Mouse (Mus musculus): ENCODE measurements around the gene Mpped1. TPM values are rescaled to one million over a fixed set of nuclear protein-coding genes. Genes with fewer than 3 reads are reported as not detected.

Gene Mpped1
- polyA plus RNA-seq, 1 experiment from 2014 or later: 400 TPM

DNA sequence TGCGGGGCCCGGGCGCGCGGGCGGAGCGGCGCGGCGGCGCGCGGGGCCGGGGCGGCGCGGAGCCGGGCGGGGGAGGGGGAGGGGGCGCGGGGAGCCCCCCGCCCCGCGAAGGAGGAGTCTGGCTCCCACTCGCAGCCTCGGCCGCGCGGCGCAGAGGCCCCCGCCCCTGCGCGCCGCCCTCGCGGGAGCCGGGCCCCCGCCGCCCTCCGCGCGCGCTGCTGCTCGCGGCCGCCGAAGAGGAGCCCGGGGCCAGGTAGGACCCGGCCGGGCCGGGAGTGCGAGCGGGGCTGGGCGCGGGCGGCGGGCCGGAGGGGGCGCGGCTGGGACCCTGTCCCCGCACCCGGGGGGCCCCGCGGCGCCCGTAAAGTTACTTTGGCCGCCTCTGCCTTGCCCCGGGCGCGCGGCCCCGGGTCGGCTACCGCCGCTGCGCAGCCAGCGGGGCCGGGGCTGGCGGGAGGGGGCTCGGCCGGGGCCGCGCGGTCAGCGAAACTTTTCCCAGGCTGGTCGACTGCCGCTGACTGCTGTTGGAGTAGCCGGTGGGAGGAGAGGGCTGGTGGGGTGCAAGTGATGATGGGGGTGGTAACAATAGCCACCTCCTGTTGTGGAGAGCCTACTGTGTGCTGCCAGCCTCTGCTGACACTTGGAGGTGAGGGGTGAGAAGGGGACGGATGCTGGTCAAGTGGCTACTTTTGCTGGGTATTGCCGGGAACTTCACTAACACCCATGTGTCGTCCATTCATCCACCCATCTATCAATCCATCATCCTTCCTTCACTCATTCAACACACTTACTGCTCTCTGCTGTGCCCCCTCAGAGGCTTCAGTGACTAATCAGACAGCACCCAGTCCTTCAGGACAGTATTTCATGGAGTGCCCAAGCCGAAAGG lies 831 bp downstream of the Mpped1 start:
- peak; percentile 39 for ATAC-seq
- H3K4me3 ChIP-seq (replicated peaks; ENCODE audit: low read length): peak overlapping the region; percentile 72
- peak overlapping the region; percentile 85 for H3K9ac ChIP-seq (replicated peaks; ENCODE audit: low read depth, low read length)
- no peaks in the 10 kb centered on the region for H3K9me3 ChIP-seq (ENCODE audit: control insufficient read depth, low read length)
- 2% methylated on average over 47 of the region's 92 CpGs for WGBS
- H3K4me1 ChIP-seq (replicated peaks; ENCODE audit: control insufficient read depth, insufficient read depth, low read length): peaks cover 51% of the 10 kb centered on the region
- H3K27ac ChIP-seq (ENCODE audit: low read length): peak overlapping the region; percentile 78
- H3K4me2 ChIP-seq (ENCODE audit: low read length): peak overlapping the region; percentile 83
- no peaks in the 10 kb centered on the region for H3K27me3 ChIP-seq (replicated peaks; ENCODE audit: control insufficient read depth, insufficient read depth, low read length)
- H3K36me3 ChIP-seq (ENCODE audit: control insufficient read depth, insufficient read depth): no peaks in the 10 kb centered on the region

GRCm38 (mm10) chr15:83781304-83781703 lies 2.0 kb downstream of the Mpped1 start:
- H3K4me1 ChIP-seq (replicated peaks; ENCODE audit: control insufficient read depth, insufficient read depth, low read length): peaks cover 53% of the 10 kb centered on the region
- peak overlapping the region; percentile 69 for H3K4me2 ChIP-seq (ENCODE audit: low read length)
- H3K36me3 ChIP-seq (ENCODE audit: control insufficient read depth, insufficient read depth): no peaks in the 10 kb centered on the region
- ATAC-seq: peak; percentile 74
- H3K27me3 ChIP-seq (replicated peaks; ENCODE audit: control insufficient read depth, insufficient read depth, low read length): no peaks in the 10 kb centered on the region
- 16% methylated on average over 11 of the region's 11 CpGs for WGBS
- no peaks in the 10 kb centered on the region for H3K9me3 ChIP-seq (ENCODE audit: control insufficient read depth, low read length)
- H3K27ac ChIP-seq (ENCODE audit: low read length): peak overlapping the region; percentile 78
- H3K4me3 ChIP-seq (replicated peaks; ENCODE audit: low read length): peak overlapping the region; percentile 72
- peak overlapping the region; percentile 85 for H3K9ac ChIP-seq (replicated peaks; ENCODE audit: low read depth, low read length)

DNA sequence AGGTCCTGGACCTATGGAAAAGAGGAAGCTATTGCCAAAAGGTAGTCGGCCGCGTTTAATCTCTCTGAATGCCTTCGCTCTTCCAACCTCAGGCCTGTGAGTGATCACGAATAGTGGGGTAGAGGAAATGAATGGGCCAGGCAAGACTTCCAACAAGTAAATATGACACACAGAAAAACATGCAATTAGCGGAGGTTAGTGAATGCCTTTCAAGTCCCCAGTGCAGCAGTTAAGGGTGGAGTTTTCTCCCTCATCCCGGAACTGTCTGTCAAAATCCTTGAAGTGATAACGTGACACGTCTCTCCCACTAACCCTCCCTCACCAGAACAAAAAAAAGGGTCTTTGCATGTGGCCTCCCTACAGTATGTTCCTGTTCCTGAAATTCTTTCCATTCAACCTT lies 3.0 kb downstream of the Mpped1 start:
- H3K4me3 ChIP-seq (replicated peaks; ENCODE audit: low read length): peak overlapping the region; percentile 72
- H3K27me3 ChIP-seq (replicated peaks; ENCODE audit: control insufficient read depth, insufficient read depth, low read length): no peaks in the 10 kb centered on the region
- no peaks in the 10 kb centered on the region for H3K9me3 ChIP-seq (ENCODE audit: control insufficient read depth, low read length)
- peak overlapping the region; percentile 69 for H3K4me2 ChIP-seq (ENCODE audit: low read length)
- 17% methylated on average over 9 of the region's 9 CpGs for WGBS
- no peaks in the 10 kb centered on the region for H3K36me3 ChIP-seq (ENCODE audit: control insufficient read depth, insufficient read depth)
- ATAC-seq: no peak; the same call in 1 of the 2 replicates
- peak overlapping the region; percentile 78 for H3K27ac ChIP-seq (ENCODE audit: low read length)
- H3K9ac ChIP-seq (replicated peaks; ENCODE audit: low read depth, low read length): peak overlapping the region; percentile 85
- peaks cover 63% of the 10 kb centered on the region for H3K4me1 ChIP-seq (replicated peaks; ENCODE audit: control insufficient read depth, insufficient read depth, low read length)

DNA sequence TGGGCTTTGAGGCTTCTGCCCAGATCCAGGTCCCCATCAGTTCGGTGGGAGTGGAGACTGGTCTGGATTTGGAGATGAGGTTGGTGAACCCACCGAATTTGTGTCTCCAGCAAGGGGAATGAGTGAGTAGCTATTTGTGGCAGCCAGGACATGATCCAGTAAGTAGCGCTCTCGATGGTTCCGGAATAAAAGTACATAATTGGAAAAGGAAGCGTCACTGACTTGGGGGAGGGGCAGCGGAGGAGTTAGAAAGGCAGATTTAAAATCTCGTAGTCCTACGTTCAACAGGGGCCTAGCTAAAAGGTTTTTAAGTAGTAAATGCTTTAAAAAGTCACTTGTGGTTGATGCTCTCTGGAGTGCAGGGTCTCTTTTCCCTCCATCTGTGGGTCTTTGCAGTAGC lies 5.5 kb downstream of the Mpped1 start:
- H3K4me2 ChIP-seq (ENCODE audit: low read length): peak overlapping the region; percentile 69
- no peaks in the 10 kb centered on the region for H3K9me3 ChIP-seq (ENCODE audit: control insufficient read depth, low read length)
- H3K9ac ChIP-seq (replicated peaks; ENCODE audit: low read depth, low read length): no peak overlapping the region
- H3K36me3 ChIP-seq (ENCODE audit: control insufficient read depth, insufficient read depth): no peaks in the 10 kb centered on the region
- peak overlapping the region; percentile 28 for H3K4me3 ChIP-seq (replicated peaks; ENCODE audit: low read length)
- peaks cover 77% of the 10 kb centered on the region for H3K4me1 ChIP-seq (replicated peaks; ENCODE audit: control insufficient read depth, insufficient read depth, low read length)
- ATAC-seq: no peak
- H3K27ac ChIP-seq (ENCODE audit: low read length): peak overlapping the region; percentile 28
- H3K27me3 ChIP-seq (replicated peaks; ENCODE audit: control insufficient read depth, insufficient read depth, low read length): no peaks in the 10 kb centered on the region
- WGBS: 49% methylated on average over 9 of the region's 9 CpGs

GRCm38 (mm10) chr15:83789046-83789445 lies 9.8 kb downstream of the Mpped1 start:
- no peaks in the 10 kb centered on the region for H3K36me3 ChIP-seq (ENCODE audit: control insufficient read depth, insufficient read depth)
- no peak overlapping the region for H3K4me3 ChIP-seq (replicated peaks; ENCODE audit: low read length)
- no peak overlapping the region for H3K9ac ChIP-seq (replicated peaks; ENCODE audit: low read depth, low read length)
- no peaks in the 10 kb centered on the region for H3K9me3 ChIP-seq (ENCODE audit: control insufficient read depth, low read length)
- H3K4me1 ChIP-seq (replicated peaks; ENCODE audit: control insufficient read depth, insufficient read depth, low read length): peaks cover 55% of the 10 kb centered on the region
- no peak for ATAC-seq
- no peaks in the 10 kb centered on the region for H3K27me3 ChIP-seq (replicated peaks; ENCODE audit: control insufficient read depth, insufficient read depth, low read length)
- 56% methylated on average over 9 of the region's 9 CpGs for WGBS
- H3K4me2 ChIP-seq (ENCODE audit: low read length): peak overlapping the region; percentile 29; the same call in 1 of the 2 replicates
- peak overlapping the region; percentile 21; the same call in 1 of the 2 replicates for H3K27ac ChIP-seq (ENCODE audit: low read length)

DNA sequence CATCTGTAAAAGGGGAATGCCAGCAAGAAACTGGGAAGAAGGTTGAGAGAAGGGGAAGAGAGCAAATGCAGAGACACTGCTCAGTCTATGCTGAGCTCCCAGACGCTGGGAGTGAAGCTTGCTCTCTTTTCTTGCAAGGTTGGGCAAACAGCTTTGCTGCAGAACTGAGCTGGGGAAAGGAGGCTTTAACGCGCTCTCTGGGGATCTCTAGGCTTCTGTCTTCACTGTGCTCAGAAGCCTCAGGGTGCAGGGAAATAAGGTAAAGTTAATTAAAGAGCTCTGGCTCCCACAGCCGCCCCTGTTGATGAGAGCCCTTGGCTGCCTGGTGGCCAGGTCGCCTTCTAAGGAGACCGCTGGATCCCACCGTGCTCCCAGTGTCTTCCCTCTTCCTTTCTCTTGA lies 17.7 kb downstream of the Mpped1 start:
- 54% methylated on average over 7 of the region's 7 CpGs for WGBS
- Histone ChIP-seq H3K36me3 (ENCODE audit: control insufficient read depth, insufficient read depth) (peaks cover 2% of the 10 kb centered on the region; the same call in 1 of the 2 replicates), H3K4me1 (replicated peaks; ENCODE audit: control insufficient read depth, insufficient read depth, low read length) (peaks cover 44% of the 10 kb centered on the region), H3K4me3 (replicated peaks; ENCODE audit: low read length) (no peak overlapping the region), H3K4me2 (ENCODE audit: low read length) (no peak overlapping the region), H3K27ac (ENCODE audit: low read length) (no peak overlapping the region), H3K27me3 (replicated peaks; ENCODE audit: control insufficient read depth, insufficient read depth, low read length) (no peaks in the 10 kb centered on the region), H3K9me3 (ENCODE audit: control insufficient read depth, low read length) (no peaks in the 10 kb centered on the region), H3K9ac (replicated peaks; ENCODE audit: low read depth, low read length) (no peak overlapping the region)
- no peak for ATAC-seq

DNA sequence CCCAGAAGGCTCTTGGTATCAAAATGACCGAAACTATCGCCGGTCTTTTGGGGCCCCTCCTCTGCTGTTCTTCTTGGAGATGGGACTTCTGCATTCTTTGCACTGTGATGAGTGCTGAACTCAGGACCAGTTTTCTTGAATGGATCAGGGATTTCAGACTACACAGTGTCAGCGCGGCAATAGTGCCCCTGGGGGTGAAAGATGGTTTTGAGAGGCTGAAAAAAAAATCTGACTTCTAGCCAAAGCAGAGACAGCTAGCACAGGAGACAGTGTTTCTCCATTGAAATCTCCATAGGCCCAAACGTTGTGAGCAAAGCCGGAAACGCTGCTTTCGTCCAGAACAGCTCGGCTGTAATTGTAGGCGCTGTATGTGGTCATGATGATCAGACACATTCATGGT lies 19.7 kb downstream of the Mpped1 start:
- no peaks in the 10 kb centered on the region for H3K9me3 ChIP-seq (ENCODE audit: control insufficient read depth, low read length)
- 82% methylated on average over 11 of the region's 11 CpGs for WGBS
- no peak overlapping the region for H3K4me2 ChIP-seq (ENCODE audit: low read length)
- H3K9ac ChIP-seq (replicated peaks; ENCODE audit: low read depth, low read length): no peak overlapping the region
- no peak for ATAC-seq
- H3K4me1 ChIP-seq (replicated peaks; ENCODE audit: control insufficient read depth, insufficient read depth, low read length): peaks cover 50% of the 10 kb centered on the region
- no peak overlapping the region for H3K27ac ChIP-seq (ENCODE audit: low read length)
- H3K4me3 ChIP-seq (replicated peaks; ENCODE audit: low read length): no peak overlapping the region
- no peaks in the 10 kb centered on the region for H3K27me3 ChIP-seq (replicated peaks; ENCODE audit: control insufficient read depth, insufficient read depth, low read length)
- H3K36me3 ChIP-seq (ENCODE audit: control insufficient read depth, insufficient read depth): peaks cover 2% of the 10 kb centered on the region; the same call in 1 of the 2 replicates

DNA sequence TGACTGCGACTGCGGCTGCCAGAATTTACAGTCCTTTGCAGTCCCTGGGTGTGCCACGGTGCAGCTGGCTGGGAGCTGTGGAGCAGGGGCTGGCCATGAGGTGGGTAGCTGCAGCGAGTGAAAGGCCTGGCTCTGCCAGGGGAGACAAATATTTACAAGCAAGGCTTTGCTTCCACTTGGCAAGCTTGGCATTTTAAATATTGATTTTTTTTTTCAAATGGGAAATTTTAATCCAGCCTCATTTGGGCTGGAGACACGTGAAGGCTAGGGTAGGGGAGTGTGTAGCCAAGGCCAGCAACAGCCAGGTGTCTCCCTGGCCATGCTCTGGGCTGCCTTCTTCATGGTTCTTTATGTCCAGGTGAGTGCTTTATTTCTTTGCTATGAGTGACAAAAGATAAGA lies 21.7 kb downstream of the Mpped1 start:
- WGBS: 64% methylated on average over 5 of the region's 5 CpGs
- ATAC-seq: no peak
- no peak overlapping the region for H3K27ac ChIP-seq (ENCODE audit: low read length)
- H3K4me3 ChIP-seq (replicated peaks; ENCODE audit: low read length): no peak overlapping the region
- H3K27me3 ChIP-seq (replicated peaks; ENCODE audit: control insufficient read depth, insufficient read depth, low read length): no peaks in the 10 kb centered on the region
- no peak overlapping the region for H3K9ac ChIP-seq (replicated peaks; ENCODE audit: low read depth, low read length)
- no peaks in the 10 kb centered on the region for H3K9me3 ChIP-seq (ENCODE audit: control insufficient read depth, low read length)
- peaks cover 53% of the 10 kb centered on the region for H3K4me1 ChIP-seq (replicated peaks; ENCODE audit: control insufficient read depth, insufficient read depth, low read length)
- peaks cover 2% of the 10 kb centered on the region; the same call in 1 of the 2 replicates for H3K36me3 ChIP-seq (ENCODE audit: control insufficient read depth, insufficient read depth)
- no peak overlapping the region for H3K4me2 ChIP-seq (ENCODE audit: low read length)

- 79% methylated on average over 6 of the region's 6 CpGs for WGBS
- Histone ChIP-seq H3K36me3 (ENCODE audit: control insufficient read depth, insufficient read depth) (peaks cover 8% of the 10 kb centered on the region), H3K4me3 (replicated peaks; ENCODE audit: low read length) (no peak overlapping the region), H3K27ac (ENCODE audit: low read length) (no peak overlapping the region), H3K9ac (replicated peaks; ENCODE audit: low read depth, low read length) (no peak overlapping the region), H3K4me2 (ENCODE audit: low read length) (no peak overlapping the region), H3K27me3 (replicated peaks; ENCODE audit: control insufficient read depth, insufficient read depth, low read length) (no peaks in the 10 kb centered on the region), H3K9me3 (ENCODE audit: control insufficient read depth, low read length) (no peaks in the 10 kb centered on the region), H3K4me1 (replicated peaks; ENCODE audit: control insufficient read depth, insufficient read depth, low read length) (peaks cover 5% of the 10 kb centered on the region)
- ATAC-seq: no peak
Observed at GRCm38 (mm10) chr15:83814106-83814505, 34.8 kb downstream of the Mpped1 start.
